Mouse (Mus musculus): ENCODE data around the gene Wnk2. TPM values are rescaled to one million over a fixed set of nuclear protein-coding genes. Genes with fewer than 3 reads are reported as not detected.
"Not testable (repeated sequence)": the region's sequence is repeated elsewhere in the genome, so short reads cannot be mapped to it uniquely, and the experiment has no call there.

The Wnk2 gene
- total RNA-seq, 2 experiments from 2014 or later = 58.9 to 99.2 TPM

GRCm38 (mm10) chr13:49075377-49075776 lies 72.4 kb downstream of the Wnk2 start:
- intact Hi-C loops (cut with DNase I) = no loop called here
- Histone ChIP-seq H3K27ac (peak overlapping the region; percentile 66), H3K4me3 (no peak overlapping the region)
- no peak for TF ChIP-seq CTCF (IDR thresholded peaks at IDR 0.05)
- no peak for DNase-seq

- DNase-seq = no peak
- intact Hi-C loops (cut with DNase I) = loop anchor here (5.0 kb wide), 1 partner anchor 79 kb away; no protein-coding TSS in a partner anchor
- peak overlapping the region; percentile 83; the same call in 1 of the 2 replicates for H3K27ac ChIP-seq
- peak; percentile 16; the same call in 1 of the 2 replicates for TF ChIP-seq CTCF (IDR thresholded peaks at IDR 0.05)
- no peak overlapping the region for H3K4me3 ChIP-seq
These were observed 74.5 kb downstream of the Wnk2 start for GRCm38 (mm10) chr13:49073295-49073694.

GRCm38 (mm10) chr13:49071861-49072260 lies 76.0 kb downstream of the Wnk2 start:
- Histone ChIP-seq H3K4me3 (no peak overlapping the region), H3K27ac (no peak overlapping the region)
- intact Hi-C loops (cut with DNase I) = loop anchor here (5.0 kb wide), 1 partner anchor 80 kb away; no protein-coding TSS in a partner anchor
- TF ChIP-seq CTCF (IDR thresholded peaks at IDR 0.05) = no peak
- no peak for DNase-seq

- TF ChIP-seq CTCF (IDR thresholded peaks at IDR 0.05) = no peak
- intact Hi-C loops (cut with DNase I) = loop anchor here (5.0 kb wide), 1 partner anchor 82 kb away; no protein-coding TSS in a partner anchor
- DNase-seq = no peak
- Histone ChIP-seq H3K27ac (no peak overlapping the region), H3K4me3 (no peak overlapping the region)
These were observed 77.8 kb downstream of the Wnk2 start for GRCm38 (mm10) chr13:49069979-49070378.

- H3K27ac ChIP-seq = no peak overlapping the region
- no peak for DNase-seq
- no peak for TF ChIP-seq CTCF (IDR thresholded peaks at IDR 0.05)
- intact Hi-C loops (cut with DNase I) = no loop called here
- H3K4me3 ChIP-seq = no peak overlapping the region
These were observed 78.4 kb downstream of the Wnk2 start for GRCm38 (mm10) chr13:49069393-49069792.

GRCm38 (mm10) chr13:49064257-49064656 lies 83.6 kb downstream of the Wnk2 start:
- Histone ChIP-seq H3K27ac (no peak overlapping the region), H3K4me3 (no peak overlapping the region)
- TF ChIP-seq CTCF (IDR thresholded peaks at IDR 0.05) = no peak
- no peak for DNase-seq
- intact Hi-C loops (cut with DNase I) = no loop called here

- Histone ChIP-seq H3K27ac (no peak overlapping the region), H3K4me3 (no peak overlapping the region)
- no peak for DNase-seq
- TF ChIP-seq CTCF (IDR thresholded peaks at IDR 0.05) = no peak
- intact Hi-C loops (cut with DNase I) = no loop called here
These were observed 87.4 kb downstream of the Wnk2 start for GRCm38 (mm10) chr13:49060456-49060855.

GRCm38 (mm10) chr13:49058528-49058927 lies 89.3 kb downstream of the Wnk2 start:
- Histone ChIP-seq H3K4me3 (no peak overlapping the region), H3K27ac (no peak overlapping the region)
- intact Hi-C loops (cut with DNase I) = loop anchor here (1.0 kb wide), 2 partner anchors 60 to 115 kb away; no protein-coding TSS in a partner anchor
- DNase-seq = peak; percentile 76
- peak; percentile 89 for TF ChIP-seq CTCF (IDR thresholded peaks at IDR 0.05)

- Histone ChIP-seq H3K27ac (no peak overlapping the region), H3K4me3 (no peak overlapping the region)
- no peak for DNase-seq
- intact Hi-C loops (cut with DNase I) = no loop called here
- no peak for TF ChIP-seq CTCF (IDR thresholded peaks at IDR 0.05)
These were observed 91.5 kb downstream of the Wnk2 start for GRCm38 (mm10) chr13:49056304-49056703.

GRCm38 (mm10) chr13:49054753-49055152 lies 93.1 kb downstream of the Wnk2 start:
- intact Hi-C loops (cut with DNase I); H3K4me3 ChIP-seq; DNase-seq; H3K27ac ChIP-seq: not testable (repeated sequence)

- H3K27ac ChIP-seq = no peak overlapping the region
- DNase-seq = no peak
- no peak for TF ChIP-seq CTCF (IDR thresholded peaks at IDR 0.05)
- H3K4me3 ChIP-seq = no peak overlapping the region
- intact Hi-C loops (cut with DNase I) = no loop called here
These were observed 94.5 kb downstream of the Wnk2 start for GRCm38 (mm10) chr13:49053333-49053732.

GRCm38 (mm10) chr13:49052512-49052911 lies 95.3 kb downstream of the Wnk2 start:
- peak; percentile 56 for TF ChIP-seq CTCF (IDR thresholded peaks at IDR 0.05)
- DNase-seq = peak; percentile 26
- Histone ChIP-seq H3K4me3 (no peak overlapping the region), H3K27ac (no peak overlapping the region)
- intact Hi-C loops (cut with DNase I) = no loop called here

GRCm38 (mm10) chr13:49047393-49047792 lies 100.4 kb downstream of the Wnk2 start:
- no peak overlapping the region for H3K27ac ChIP-seq

GRCm38 (mm10) chr13:49044145-49044561 lies 103.7 kb downstream of the Wnk2 start:
- no peak for TF ChIP-seq CTCF (IDR thresholded peaks at IDR 0.05)
- no peak for DNase-seq
- Histone ChIP-seq H3K27ac (no peak overlapping the region), H3K4me3 (no peak overlapping the region)
- intact Hi-C loops (cut with DNase I) = no loop called here

More at GRCm38 (mm10) chr13:49047393-49047792, 100.4 kb downstream of the Wnk2 start:
- TF ChIP-seq CTCF (IDR thresholded peaks at IDR 0.05) = peak; percentile 35
- H3K4me3 ChIP-seq = no peak overlapping the region
- DNase-seq = no peak
- intact Hi-C loops (cut with DNase I) = no loop called here

Measured in gastrocnemius, adult 2 months (tissue).